Mouse (Mus musculus) neural tube, embryonic 12.5 days (tissue): ENCODE data around the gene Ptbp3. TPM values are rescaled to one million over a fixed set of nuclear protein-coding genes. Genes with fewer than 3 reads are reported as not detected.
A peak's percentile ranks its signal among the peaks of the same experiment; 100 is the strongest.
"Not testable (repeated sequence)": the region's sequence is repeated elsewhere in the genome, so short reads cannot be mapped to it uniquely, and the experiment has no call there.

Source experiments
- ATAC-seq: fragments of 200-750 bp; cut with Nextera tagmentation; 2 replicates; pipeline ENCODE4 v1.8.0; 2017; ENCODE audit warnings: low read depth, mild to moderate bottlenecking, moderate TSS enrichment, moderate library complexity; ENCODE audit not compliant: low FRiP score
- H3K27ac ChIP-seq: fragments of 300-500 bp; sonication (generic); 2 replicates; pipeline ENCODE4 v1.5.1; 2016
- H3K27me3 ChIP-seq: fragments of 300-500 bp; sonication (generic); replicated peaks from 2 replicates; pipeline ENCODE4 v1.6.1; 2016; ENCODE audit warnings: mild to moderate bottlenecking
- H3K36me3 ChIP-seq: fragments of 300-500 bp; sonication (generic); 2 replicates; pipeline ENCODE4 v1.6.1; 2016; ENCODE audit warnings: mild to moderate bottlenecking
- H3K4me1 ChIP-seq: fragments of 300-500 bp; sonication (generic); 2 replicates; pipeline ENCODE4 v1.6.1; 2016
- H3K4me2 ChIP-seq: fragments of 300-500 bp; sonication (generic); replicated peaks from 2 replicates; pipeline ENCODE4 v1.6.1; 2016; ENCODE audit warnings: mild to moderate bottlenecking
- H3K4me3 ChIP-seq: fragments of 300-500 bp; sonication (generic); 2 replicates; pipeline ENCODE4 v1.5.1; 2016
- H3K9ac ChIP-seq: fragments of 300-500 bp; sonication (generic); 2 replicates; pipeline ENCODE4 v1.6.1; 2016; ENCODE audit warnings: mild to moderate bottlenecking
- H3K9me3 ChIP-seq: fragments of 300-500 bp; sonication (generic); 2 replicates; pipeline ENCODE4 v1.6.1; 2016; ENCODE audit warnings: mild to moderate bottlenecking
- WGBS: fragments of 180-500 bp; shearing (Covaris S2); methylation state at CpG from one replicate; pipeline ENCODE4 v1.1.7; 2016; 5-methylcytosine and 5-hydroxymethylcytosine counted together
- polyA plus RNA-seq: library from polyadenylated mRNA; unstranded; fragments of >200 nt; fragmentation: Nextera tagmentation; extraction: Ambion mirVana; gene quantifications from 2 replicates; pipeline ENCODE4 v1.2.1, GENCODE M21; 2016

Ptbp3 gene
- polyA plus RNA-seq, 1 experiment from 2014 or later: 35.2 TPM

DNA sequence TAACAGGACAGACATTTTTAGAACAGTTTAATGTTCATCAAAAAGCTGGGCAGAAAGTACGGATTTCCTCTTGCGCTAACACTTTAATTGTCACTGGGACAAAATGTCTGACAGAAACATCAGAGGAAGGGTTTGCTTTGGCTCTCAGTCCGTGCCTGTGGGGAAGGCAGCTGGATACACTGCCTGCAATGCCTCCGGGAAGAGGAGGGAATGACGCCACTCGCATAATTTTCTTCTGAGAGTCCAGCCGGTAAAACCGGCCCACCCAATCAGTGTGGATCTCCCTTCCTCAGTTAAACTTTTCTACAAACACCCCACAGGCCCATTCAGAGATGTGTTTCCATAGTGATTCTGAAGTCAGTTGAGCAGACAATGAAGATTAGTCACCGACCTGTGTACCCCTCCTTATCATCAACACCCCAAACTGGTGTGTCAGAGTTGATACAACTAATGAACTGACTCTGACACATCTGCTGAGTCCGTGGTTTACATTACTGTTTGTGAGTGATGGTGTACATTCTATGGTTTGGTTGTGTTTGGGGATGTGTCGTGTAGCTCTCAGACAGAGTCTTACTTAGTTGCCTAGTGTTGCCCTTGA lies 23.5 kb upstream of the Ptbp3 start:
- H3K4me2 ChIP-seq: no peak overlapping the region
- H3K36me3 ChIP-seq: no peaks in the 10 kb centered on the region
- H3K4me1 ChIP-seq: no peaks in the 10 kb centered on the region
- no peak overlapping the region for H3K9ac ChIP-seq
- WGBS: 84% methylated on average over 11 of the region's 11 CpGs
- ATAC-seq: no peak
- peaks cover 3% of the 10 kb centered on the region; the same call in 1 of the 2 replicates for H3K9me3 ChIP-seq
- H3K27ac ChIP-seq: no peak overlapping the region
- no peaks in the 10 kb centered on the region for H3K27me3 ChIP-seq
- H3K4me3 ChIP-seq: no peak overlapping the region

DNA sequence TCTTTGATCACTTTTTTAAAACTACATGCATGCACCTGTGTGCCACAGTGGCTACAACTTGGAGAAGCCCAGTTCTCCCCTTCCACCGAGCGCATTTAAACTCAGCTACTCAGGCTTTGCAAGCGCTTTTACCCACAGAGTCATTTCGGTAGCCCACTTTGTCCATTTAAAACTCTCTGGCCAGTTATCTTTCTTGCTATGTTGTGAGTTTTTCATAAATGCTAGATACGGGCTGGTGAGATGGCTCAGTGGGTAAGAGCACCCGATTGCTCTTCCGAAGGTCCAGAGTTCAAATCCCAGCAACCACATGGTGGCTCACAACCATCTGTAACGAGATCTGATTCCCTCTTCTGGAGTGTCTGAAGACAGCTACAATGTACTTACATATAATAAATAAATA lies 21.4 kb upstream of the Ptbp3 start:
- 92% methylated on average over 8 of the region's 8 CpGs for WGBS
- not testable (repeated sequence) for ATAC-seq, H3K4me3 ChIP-seq, H3K4me1 ChIP-seq, H3K27me3 ChIP-seq, H3K27ac ChIP-seq, H3K9ac ChIP-seq, H3K9me3 ChIP-seq, H3K4me2 ChIP-seq, H3K36me3 ChIP-seq

GRCm38 (mm10) chr4:59569538-59569937 lies 20.4 kb upstream of the Ptbp3 start:
- Histone ChIP-seq H3K27me3 (no peaks in the 10 kb centered on the region), H3K27ac (no peak overlapping the region), H3K4me2 (no peak overlapping the region), H3K36me3 (no peaks in the 10 kb centered on the region), H3K4me1 (no peaks in the 10 kb centered on the region), H3K9ac (no peak overlapping the region), H3K9me3 (peaks cover 3% of the 10 kb centered on the region; the same call in 1 of the 2 replicates), H3K4me3 (no peak overlapping the region)
- WGBS: 7% methylated on average over 7 of the region's 7 CpGs
- ATAC-seq: 0 out of 2 replicates have a peak, but pooled peaks have one; percentile 25

DNA sequence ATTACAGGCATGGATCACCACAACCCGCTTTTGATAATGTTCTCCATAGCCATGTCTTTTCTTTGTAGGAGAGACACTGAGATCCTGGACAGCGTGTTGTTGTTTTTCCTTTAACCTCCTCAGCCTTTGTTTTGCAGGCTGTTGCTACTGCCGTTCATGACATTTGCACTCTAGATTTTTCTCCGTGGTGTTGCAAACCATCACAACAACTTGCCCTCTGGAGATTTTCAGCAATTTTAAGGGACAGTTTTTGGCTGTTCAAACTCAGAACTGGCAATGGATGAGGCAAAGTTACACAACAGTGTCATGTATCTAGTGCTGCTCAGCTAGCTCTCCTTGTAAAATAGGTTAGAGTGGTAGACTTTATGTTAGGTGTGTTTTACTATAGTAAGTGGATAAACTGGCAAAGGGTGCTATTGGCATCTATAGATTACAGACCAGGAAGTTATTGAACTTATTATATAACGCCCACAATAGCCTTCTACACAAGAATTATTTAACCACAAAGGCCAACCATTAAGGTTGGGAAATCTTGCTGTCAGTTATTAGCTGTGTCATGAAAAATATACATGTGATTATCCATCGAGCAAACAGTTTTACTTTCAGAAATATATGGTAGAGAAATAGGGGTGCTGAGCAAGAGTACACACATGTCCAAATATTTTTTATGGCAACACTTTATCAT lies 18.6 kb upstream of the Ptbp3 start:
- no peak overlapping the region for H3K27ac ChIP-seq
- no peak overlapping the region for H3K4me2 ChIP-seq
- H3K36me3 ChIP-seq: no peaks in the 10 kb centered on the region
- no peaks in the 10 kb centered on the region for H3K4me1 ChIP-seq
- no peak for ATAC-seq
- H3K27me3 ChIP-seq: no peaks in the 10 kb centered on the region
- no peak overlapping the region for H3K9ac ChIP-seq
- no peaks in the 10 kb centered on the region for H3K9me3 ChIP-seq
- 84% methylated on average over 6 of the region's 6 CpGs for WGBS
- H3K4me3 ChIP-seq: no peak overlapping the region

DNA sequence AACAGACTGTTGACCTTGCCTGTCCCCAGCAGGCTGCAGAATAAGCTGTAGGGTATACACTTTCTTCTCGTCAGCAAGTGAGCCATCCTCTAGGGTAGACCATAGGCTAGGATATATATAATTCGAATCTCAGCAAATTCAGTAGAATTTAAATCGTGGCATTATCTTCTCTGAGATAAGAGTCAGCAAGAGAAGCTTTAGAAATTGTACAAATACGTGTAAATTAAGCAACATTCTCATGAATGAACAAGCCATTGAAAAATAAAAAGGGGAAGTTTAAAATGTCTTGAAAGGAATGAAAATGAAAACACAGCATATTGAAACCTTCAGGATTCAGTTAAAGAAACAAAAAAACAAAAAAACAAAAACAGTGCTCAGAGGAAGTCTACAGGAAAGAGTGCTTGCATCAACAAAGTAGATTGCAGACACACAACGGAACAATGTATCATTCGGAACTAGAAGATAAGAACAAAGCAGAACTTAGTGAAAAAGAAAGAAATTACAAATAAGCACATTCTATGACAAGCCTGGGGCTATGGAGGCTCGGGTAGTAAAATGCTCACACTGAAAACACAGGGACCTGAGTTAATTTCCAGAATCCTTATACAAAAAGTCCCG lies 16.5 kb upstream of the Ptbp3 start:
- Histone ChIP-seq H3K4me3 (no peak overlapping the region), H3K9ac (no peak overlapping the region), H3K27ac (no peak overlapping the region), H3K27me3 (no peaks in the 10 kb centered on the region), H3K9me3 (no peaks in the 10 kb centered on the region), H3K4me1 (no peaks in the 10 kb centered on the region), H3K4me2 (no peak overlapping the region), H3K36me3 (no peaks in the 10 kb centered on the region)
- no peak for ATAC-seq
- WGBS: 79% methylated on average over 8 of the region's 8 CpGs

DNA sequence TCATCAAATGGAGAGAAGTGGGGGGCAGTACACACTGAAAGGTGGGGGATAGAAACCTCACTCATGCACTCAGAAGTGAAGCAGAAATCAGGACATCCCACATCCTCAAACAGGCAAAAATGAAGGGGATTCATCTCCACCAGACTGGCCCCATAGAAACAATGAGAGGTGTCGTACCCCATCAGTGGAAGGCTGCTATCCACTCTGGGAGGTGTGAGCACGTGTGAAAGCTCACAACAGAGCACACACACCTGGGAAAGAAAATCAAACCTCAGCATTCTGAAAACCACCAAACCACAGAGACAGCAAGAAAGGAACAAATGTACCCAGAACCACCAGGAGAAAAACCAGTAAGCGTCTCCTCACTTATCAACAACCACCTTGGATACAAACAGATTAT lies 15.0 kb upstream of the Ptbp3 start:
- WGBS: 88% methylated on average over 3 of the region's 3 CpGs

DNA sequence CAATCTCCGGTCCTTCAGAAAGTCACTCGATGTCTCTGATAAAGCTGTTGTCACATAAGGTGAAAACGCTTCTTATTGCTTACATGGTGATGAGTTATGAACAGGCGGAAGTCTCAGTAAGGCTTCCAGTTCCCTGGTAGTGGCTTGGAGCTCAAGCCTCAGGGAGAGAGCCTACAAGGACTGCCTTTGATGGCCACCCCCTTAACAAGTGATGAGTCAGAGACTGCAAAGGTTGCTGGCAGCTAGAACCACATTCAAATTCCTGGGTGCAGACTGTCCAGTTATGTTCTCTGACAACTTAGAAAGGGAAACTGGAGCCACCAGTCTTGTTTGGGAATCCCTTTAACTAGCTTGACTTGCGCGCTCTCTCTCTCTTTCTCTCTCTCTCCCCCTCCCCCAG lies 11.0 kb upstream of the Ptbp3 start:
- Histone ChIP-seq H3K4me2 (no peak overlapping the region), H3K27me3 (no peaks in the 10 kb centered on the region), H3K27ac (no peak overlapping the region), H3K4me1 (no peaks in the 10 kb centered on the region), H3K4me3 (no peak overlapping the region), H3K9me3 (no peaks in the 10 kb centered on the region), H3K36me3 (no peaks in the 10 kb centered on the region), H3K9ac (no peak overlapping the region)
- no peak for ATAC-seq
- 91% methylated on average over 6 of the region's 6 CpGs for WGBS

More for the DNA sequence above, 15.0 kb upstream of the Ptbp3 start:
- Histone ChIP-seq H3K9me3 (no peaks in the 10 kb centered on the region), H3K36me3 (no peaks in the 10 kb centered on the region), H3K4me2 (no peak overlapping the region), H3K27ac (no peak overlapping the region), H3K4me1 (no peaks in the 10 kb centered on the region), H3K27me3 (no peaks in the 10 kb centered on the region), H3K9ac (no peak overlapping the region), H3K4me3 (no peak overlapping the region)
- ATAC-seq: no peak

- WGBS: 76% methylated on average over 6 of the region's 6 CpGs
- Histone ChIP-seq H3K4me3 (no peak overlapping the region), H3K27ac (no peak overlapping the region), H3K27me3 (no peaks in the 10 kb centered on the region), H3K9ac (no peak overlapping the region), H3K4me1 (no peaks in the 10 kb centered on the region), H3K4me2 (no peak overlapping the region), H3K9me3 (no peaks in the 10 kb centered on the region), H3K36me3 (no peaks in the 10 kb centered on the region)
- ATAC-seq: no peak
These were observed 9.0 kb upstream of the Ptbp3 start for GRCm38 (mm10) chr4:59558096-59558720.

GRCm38 (mm10) chr4:59557343-59557742 lies 8.2 kb upstream of the Ptbp3 start:
- not testable (repeated sequence) for H3K4me2 ChIP-seq, H3K9ac ChIP-seq, H3K27me3 ChIP-seq, H3K4me3 ChIP-seq, H3K4me1 ChIP-seq, H3K9me3 ChIP-seq, H3K27ac ChIP-seq, H3K36me3 ChIP-seq, ATAC-seq
- 97% methylated on average over 4 of the region's 4 CpGs for WGBS

DNA sequence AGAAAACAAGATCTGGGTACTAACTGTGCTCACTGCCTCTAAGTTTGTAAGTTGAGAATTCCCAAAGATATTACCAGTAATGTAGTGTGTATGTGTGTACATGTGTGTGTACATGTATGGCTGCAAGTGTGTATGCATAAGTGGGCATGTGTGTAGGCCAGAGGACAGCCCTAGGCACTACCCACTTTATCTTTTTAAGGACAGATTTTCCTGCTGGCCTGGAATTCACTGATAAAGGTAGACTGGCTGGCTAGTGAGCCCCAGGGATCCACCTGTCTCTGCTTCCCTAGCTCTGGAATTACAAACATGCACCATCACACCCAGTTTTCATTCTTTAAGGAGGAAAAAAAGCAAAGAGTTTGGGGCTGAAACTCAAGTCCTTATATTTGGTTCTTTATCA lies 6.0 kb upstream of the Ptbp3 start:
- Histone ChIP-seq H3K9ac (no peak overlapping the region), H3K4me2 (no peak overlapping the region), H3K36me3 (no peaks in the 10 kb centered on the region), H3K27me3 (no peaks in the 10 kb centered on the region), H3K9me3 (no peaks in the 10 kb centered on the region), H3K27ac (no peak overlapping the region), H3K4me1 (no peaks in the 10 kb centered on the region), H3K4me3 (no peak overlapping the region)
- no peak for ATAC-seq

GRCm38 (mm10) chr4:59553576-59553975 lies 4.4 kb upstream of the Ptbp3 start:
- Histone ChIP-seq H3K4me1 (no peaks in the 10 kb centered on the region), H3K36me3 (no peaks in the 10 kb centered on the region), H3K9ac (no peak overlapping the region), H3K4me3 (no peak overlapping the region), H3K27ac (no peak overlapping the region), H3K4me2 (no peak overlapping the region), H3K27me3 (no peaks in the 10 kb centered on the region), H3K9me3 (no peaks in the 10 kb centered on the region)
- no peak for ATAC-seq
- 72% methylated on average over 3 of the region's 3 CpGs for WGBS

GRCm38 (mm10) chr4:59552835-59553234 lies 3.7 kb upstream of the Ptbp3 start:
- Histone ChIP-seq H3K27me3 (no peaks in the 10 kb centered on the region), H3K4me2 (no peak overlapping the region), H3K9me3 (no peaks in the 10 kb centered on the region), H3K4me3 (no peak overlapping the region), H3K36me3 (no peaks in the 10 kb centered on the region), H3K4me1 (peaks cover under 1% of the 10 kb centered on the region; the same call in 1 of the 2 replicates), H3K27ac (no peak overlapping the region), H3K9ac (no peak overlapping the region)
- 88% methylated on average over 5 of the region's 5 CpGs for WGBS
- no peak for ATAC-seq
